Mouse (Mus musculus) heart, embryonic 11.5 days (tissue): ENCODE results near the gene Igf1r. TPM values are rescaled to one million over a fixed set of nuclear protein-coding genes. Genes with fewer than 3 reads are reported as not detected.

Experiments used
- ATAC-seq: fragments of 200-750 bp; cut with Nextera tagmentation; replicated peaks from 2 replicates; pipeline ENCODE4 v1.8.0; 2017; ENCODE audit warnings: moderate library complexity; ENCODE audit not compliant: insufficient number of reproducible peaks, low FRiP score, low TSS enrichment
- H3K27ac ChIP-seq: fragments of 300-500 bp; sonication (generic); 2 replicates; pipeline ENCODE4 v1.5.1; 2014; ENCODE audit warnings: mild to moderate bottlenecking, low read depth, low read length
- H3K27me3 ChIP-seq: fragments of 300-500 bp; sonication (generic); 2 replicates; pipeline ENCODE4 v1.6.1; 2014; ENCODE audit warnings: mild to moderate bottlenecking, low read length, mixed read lengths; ENCODE audit not compliant: control insufficient read depth, insufficient read depth
- H3K36me3 ChIP-seq: fragments of 300-500 bp; sonication (generic); 2 replicates; pipeline ENCODE4 v1.6.1; 2014; ENCODE audit warnings: mild to moderate bottlenecking, low read length, moderate library complexity, mixed read lengths; ENCODE audit not compliant: control insufficient read depth, insufficient read depth
- H3K4me1 ChIP-seq: fragments of 300-500 bp; sonication (generic); 2 replicates; pipeline ENCODE4 v1.6.1; 2014; ENCODE audit warnings: low read length; ENCODE audit not compliant: control insufficient read depth, insufficient read depth
- H3K4me2 ChIP-seq: fragments of 300-500 bp; sonication (generic); 2 replicates; pipeline ENCODE4 v1.6.1; 2014; ENCODE audit warnings: mild to moderate bottlenecking, moderate library complexity
- H3K4me3 ChIP-seq: fragments of 300-500 bp; sonication (generic); 2 replicates; pipeline ENCODE4 v1.5.1; 2014; ENCODE audit warnings: low read depth, low read length
- H3K9ac ChIP-seq: fragments of 300-500 bp; sonication (generic); 2 replicates; pipeline ENCODE4 v1.6.1; 2014; ENCODE audit warnings: mild to moderate bottlenecking, low read depth, low read length, moderate library complexity
- H3K9me3 ChIP-seq: fragments of 300-500 bp; sonication (generic); replicated peaks from 2 replicates; pipeline ENCODE4 v1.6.1; 2016; ENCODE audit warnings: low read length; ENCODE audit not compliant: control insufficient read depth
- WGBS: fragments of 180-500 bp; shearing (Covaris S2); extraction: QIAGEN DNeasy Blood & Tissue Kit; methylation state at CpG from one replicate; pipeline ENCODE4 v1.1.7; 2014; ENCODE audit not compliant: insufficient replicate concordance; 5-methylcytosine and 5-hydroxymethylcytosine counted together
- polyA plus RNA-seq: library from polyadenylated mRNA; unstranded; fragments of >200 nt; fragmentation: Nextera tagmentation; extraction: Ambion mirVana; gene quantifications from 2 replicates; pipeline ENCODE4 v1.2.1, GENCODE M21; 2014

The Igf1r gene
- polyA plus RNA-seq, 1 experiment from 2014 or later: 19.3 TPM

- Histone ChIP-seq H3K4me1 (peaks cover 25% of the 10 kb centered on the region), H3K9me3 (no peaks in the 10 kb centered on the region), H3K27me3 (no peaks in the 10 kb centered on the region), H3K4me2 (no peak overlapping the region), H3K9ac (no peak overlapping the region), H3K27ac (no peak overlapping the region), H3K36me3 (no peaks in the 10 kb centered on the region), H3K4me3 (no peak overlapping the region)
- ATAC-seq: no peak
- WGBS: 93% methylated on average over 6 of the region's 6 CpGs
Observed at GRCm38 (mm10) chr7:68098098-68098497, 145.5 kb downstream of the Igf1r start.

DNA sequence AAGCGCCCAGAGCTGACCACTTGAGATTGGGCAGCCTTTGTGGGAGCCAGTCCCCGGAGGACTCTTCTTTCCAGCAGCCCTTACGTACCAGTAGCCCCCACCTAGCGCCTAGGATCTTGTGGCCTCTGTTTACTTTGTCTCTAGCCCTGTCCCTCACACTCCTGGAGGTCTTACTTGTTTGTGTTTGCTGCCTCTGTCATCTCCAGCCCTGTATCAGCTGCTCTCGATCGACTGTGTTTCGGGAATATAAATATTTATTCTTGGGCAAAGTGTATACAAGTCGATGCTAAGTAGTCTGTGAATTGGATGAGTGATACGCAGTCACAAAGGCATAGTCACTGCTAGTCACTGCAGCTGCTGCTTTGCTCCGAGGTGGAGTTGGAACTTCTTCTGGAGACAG, 147.8 kb downstream of the Igf1r start:
- ATAC-seq: no peak
- H3K4me2 ChIP-seq: no peak overlapping the region
- H3K9me3 ChIP-seq: no peaks in the 10 kb centered on the region
- H3K9ac ChIP-seq: no peak overlapping the region
- H3K36me3 ChIP-seq: no peaks in the 10 kb centered on the region
- 65% methylated on average over 10 of the region's 10 CpGs for WGBS
- no peaks in the 10 kb centered on the region for H3K27me3 ChIP-seq
- H3K4me3 ChIP-seq: no peak overlapping the region
- H3K4me1 ChIP-seq: peaks cover 29% of the 10 kb centered on the region
- no peak overlapping the region for H3K27ac ChIP-seq

DNA sequence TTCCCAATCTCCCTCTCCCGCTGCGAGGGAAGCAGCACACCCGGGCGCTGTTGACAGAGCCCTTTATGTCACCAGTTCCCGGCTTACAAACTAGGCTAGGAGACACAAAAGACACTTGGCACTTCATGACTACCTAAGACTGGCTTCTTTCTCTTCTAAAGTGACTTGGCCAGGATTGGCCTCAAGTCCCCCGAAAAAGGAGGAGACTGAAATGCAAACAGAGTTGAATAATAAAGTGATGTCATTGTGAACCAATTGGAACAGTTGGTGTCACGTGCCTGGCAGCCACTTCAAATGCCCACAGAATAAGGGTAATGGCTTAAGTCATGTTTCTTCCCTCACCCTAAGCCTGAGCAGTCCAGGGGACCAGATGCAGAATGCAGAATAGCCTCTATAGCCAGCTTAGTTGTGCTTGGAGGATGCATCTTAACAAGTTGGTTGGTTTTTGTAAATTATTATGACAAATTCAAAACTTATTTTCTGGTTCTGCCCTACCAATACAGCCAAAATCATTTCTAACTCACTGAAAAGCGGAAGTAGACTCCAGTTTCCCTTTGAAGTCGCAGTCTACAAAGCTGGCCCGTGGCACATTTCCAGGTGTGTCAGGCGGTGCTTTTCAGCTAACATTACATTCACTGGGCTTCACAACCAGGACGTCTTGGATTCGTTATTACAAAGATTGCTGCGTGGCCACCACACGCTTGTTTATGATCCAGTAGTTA, 150.0 kb downstream of the Igf1r start:
- Histone ChIP-seq H3K4me3 (no peak overlapping the region), H3K9ac (no peak overlapping the region), H3K4me1 (peaks cover 18% of the 10 kb centered on the region)

DNA sequence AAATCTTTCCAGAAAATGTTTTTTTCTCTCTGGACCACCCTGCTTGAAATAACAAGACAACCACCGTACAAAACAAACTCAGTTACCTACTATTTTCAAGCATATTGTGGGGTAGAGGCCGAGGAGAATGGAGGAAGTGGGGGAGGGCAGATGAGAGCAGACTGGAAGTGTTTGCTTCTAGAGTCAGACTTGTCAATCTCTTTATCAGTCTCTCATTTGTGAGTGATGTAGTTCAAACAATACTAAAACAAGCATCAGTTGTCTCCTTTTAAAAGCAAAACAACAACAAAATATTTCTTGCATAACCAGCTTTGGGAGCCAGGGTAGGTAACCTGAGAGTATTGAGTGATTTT, 150.5 kb downstream of the Igf1r start:
- no peak overlapping the region for H3K9ac ChIP-seq
- 25% methylated on average over 2 of the region's 2 CpGs for WGBS
- no peaks in the 10 kb centered on the region for H3K36me3 ChIP-seq
- no peaks in the 10 kb centered on the region for H3K9me3 ChIP-seq
- no peak for ATAC-seq
- H3K27me3 ChIP-seq: no peaks in the 10 kb centered on the region
- no peak overlapping the region for H3K4me3 ChIP-seq
- peaks cover 18% of the 10 kb centered on the region for H3K4me1 ChIP-seq
- no peak overlapping the region for H3K27ac ChIP-seq
- no peak overlapping the region for H3K4me2 ChIP-seq

More for the DNA sequence above, 150.0 kb downstream of the Igf1r start:
- Histone ChIP-seq H3K9me3 (no peaks in the 10 kb centered on the region), H3K36me3 (no peaks in the 10 kb centered on the region), H3K27ac (no peak overlapping the region), H3K27me3 (no peaks in the 10 kb centered on the region), H3K4me2 (no peak overlapping the region)
- WGBS: 75% methylated on average over 15 of the region's 15 CpGs
- ATAC-seq: no peak

- no peak overlapping the region for H3K27ac ChIP-seq
- no peaks in the 10 kb centered on the region for H3K9me3 ChIP-seq
- H3K4me3 ChIP-seq: no peak overlapping the region
- no peaks in the 10 kb centered on the region for H3K27me3 ChIP-seq
- H3K36me3 ChIP-seq: no peaks in the 10 kb centered on the region
- ATAC-seq: no peak
- WGBS: 94% methylated on average over 4 of the region's 4 CpGs
- H3K4me1 ChIP-seq: peaks cover 19% of the 10 kb centered on the region
- no peak overlapping the region for H3K9ac ChIP-seq
- no peak overlapping the region for H3K4me2 ChIP-seq
Observed at GRCm38 (mm10) chr7:68111532-68111931, 158.9 kb downstream of the Igf1r start.

DNA sequence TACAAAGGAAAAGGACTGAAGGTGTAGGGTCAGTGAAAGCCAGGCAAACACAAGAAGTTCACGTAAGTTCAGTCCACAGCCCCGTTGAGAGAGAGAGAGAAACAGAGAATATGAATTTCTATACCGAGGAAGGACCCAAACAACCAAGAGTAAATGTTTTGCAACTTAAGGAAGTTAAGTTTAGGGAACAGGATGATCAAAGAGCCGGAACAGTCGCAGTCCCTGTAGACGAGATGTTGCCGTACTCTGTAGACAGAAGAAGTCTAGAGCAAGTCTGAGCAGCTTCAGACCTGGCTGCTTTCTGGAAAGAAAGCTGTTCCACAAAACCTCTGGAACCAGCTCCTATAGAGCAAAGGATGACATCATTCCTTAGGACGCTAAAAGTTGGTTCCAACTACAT, 160.0 kb downstream of the Igf1r start:
- H3K4me2 ChIP-seq: no peak overlapping the region
- H3K27me3 ChIP-seq: no peaks in the 10 kb centered on the region
- peaks cover 19% of the 10 kb centered on the region for H3K4me1 ChIP-seq
- no peak overlapping the region for H3K27ac ChIP-seq
- H3K4me3 ChIP-seq: no peak overlapping the region
- 82% methylated on average over 8 of the region's 8 CpGs for WGBS
- H3K9me3 ChIP-seq: no peaks in the 10 kb centered on the region
- H3K36me3 ChIP-seq: no peaks in the 10 kb centered on the region
- ATAC-seq: no peak
- H3K9ac ChIP-seq: no peak overlapping the region

DNA sequence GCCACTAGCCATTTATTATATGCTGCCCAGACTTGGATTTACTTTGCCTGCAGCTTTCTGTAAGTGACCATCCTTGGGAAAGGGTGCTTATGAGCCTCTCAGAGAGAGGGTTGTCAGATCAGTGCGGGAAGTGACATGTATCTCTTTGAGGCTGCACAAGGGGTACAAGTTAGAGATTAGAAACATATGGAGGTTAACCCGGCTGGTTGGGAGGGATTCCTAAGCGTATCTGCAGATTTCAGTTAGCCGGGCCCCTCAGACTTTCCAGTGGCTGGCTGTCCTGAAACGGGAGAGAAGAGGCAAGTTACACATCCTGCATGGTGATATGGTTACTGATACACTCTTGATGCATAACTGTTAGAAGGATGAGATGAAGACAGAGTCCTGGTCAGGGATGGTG, 161.7 kb downstream of the Igf1r start:
- no peak for ATAC-seq
- peaks cover 23% of the 10 kb centered on the region for H3K4me1 ChIP-seq
- H3K9me3 ChIP-seq: no peaks in the 10 kb centered on the region
- no peaks in the 10 kb centered on the region for H3K27me3 ChIP-seq
- H3K4me3 ChIP-seq: no peak overlapping the region
- no peaks in the 10 kb centered on the region for H3K36me3 ChIP-seq
- H3K9ac ChIP-seq: no peak overlapping the region
- no peak overlapping the region for H3K27ac ChIP-seq
- no peak overlapping the region for H3K4me2 ChIP-seq
- 19% methylated on average over 5 of the region's 5 CpGs for WGBS

GRCm38 (mm10) chr7:68114983-68115715, 162.5 kb downstream of the Igf1r start:
- Histone ChIP-seq H3K4me2 (no peak overlapping the region), H3K4me1 (peaks cover 23% of the 10 kb centered on the region), H3K27ac (no peak overlapping the region), H3K9me3 (no peaks in the 10 kb centered on the region), H3K36me3 (no peaks in the 10 kb centered on the region), H3K4me3 (no peak overlapping the region), H3K27me3 (no peaks in the 10 kb centered on the region), H3K9ac (0 out of 2 replicates have a peak overlapping the region, but pooled peaks have one; percentile 2)
- ATAC-seq: no peak
- WGBS: 61% methylated on average over 21 of the region's 21 CpGs

DNA sequence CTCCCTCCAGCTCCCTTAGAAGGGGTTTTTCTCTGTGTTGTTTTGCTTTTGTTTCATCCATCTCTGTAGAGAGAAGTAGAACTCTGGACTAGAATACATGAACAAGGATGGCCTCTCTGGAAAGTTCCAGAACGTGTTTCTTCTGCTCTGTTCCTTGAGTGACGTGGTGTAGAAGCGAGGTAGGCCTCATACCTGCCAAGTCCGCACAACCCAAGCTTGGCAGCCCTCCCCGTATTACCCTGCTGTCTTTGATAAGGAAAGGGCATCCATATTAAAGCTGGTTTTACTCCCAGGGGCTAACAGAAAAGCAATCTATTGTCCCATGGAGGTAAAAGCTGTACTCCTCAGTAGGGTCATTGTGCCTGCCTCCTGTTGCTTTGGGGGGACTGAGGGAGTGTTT, 164.9 kb downstream of the Igf1r start:
- no peak overlapping the region for H3K4me2 ChIP-seq
- H3K27ac ChIP-seq: no peak overlapping the region
- H3K9ac ChIP-seq: no peak overlapping the region
- H3K4me1 ChIP-seq: peaks cover 28% of the 10 kb centered on the region
- no peaks in the 10 kb centered on the region for H3K27me3 ChIP-seq
- no peaks in the 10 kb centered on the region for H3K36me3 ChIP-seq
- ATAC-seq: no peak
- no peak overlapping the region for H3K4me3 ChIP-seq
- H3K9me3 ChIP-seq: no peaks in the 10 kb centered on the region
- WGBS: 81% methylated on average over 5 of the region's 5 CpGs
